Mouse (Mus musculus): ENCODE results near the gene Hba-a1. TPM values are rescaled to one million over a fixed set of nuclear protein-coding genes. Genes with fewer than 3 reads are reported as not detected.
"Not testable (repeated sequence)": the region's sequence is repeated elsewhere in the genome, so short reads cannot be mapped to it uniquely, and the experiment has no call there.

The Hba-a1 gene
- total RNA-seq, 2 experiments from 2014 or later, result 1,892 to 5,977 TPM

DNA sequence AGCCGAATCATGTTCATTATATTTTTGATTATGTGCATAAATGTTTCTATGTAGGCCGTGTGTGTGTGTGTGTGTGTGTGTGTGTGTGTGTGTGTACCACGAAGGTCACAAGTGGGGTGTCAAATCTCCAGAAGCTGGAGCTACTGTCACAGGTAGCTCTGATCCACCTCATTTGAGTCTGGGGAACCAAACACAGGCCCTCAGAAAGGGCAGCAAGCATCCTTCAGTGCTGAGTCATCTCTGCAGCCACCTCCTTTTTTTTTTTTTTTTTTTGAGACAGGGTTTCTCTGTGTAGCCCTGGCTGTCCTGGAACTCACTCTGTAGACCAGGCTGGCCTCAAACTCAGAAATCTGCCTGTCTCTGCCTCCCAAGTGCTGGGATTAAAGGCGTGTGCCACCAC, 9.5 kb downstream of the Hba-a1 start:
- not testable (repeated sequence) for DNase-seq (ENCODE audit: low spot score in 2 of 2)

DNA sequence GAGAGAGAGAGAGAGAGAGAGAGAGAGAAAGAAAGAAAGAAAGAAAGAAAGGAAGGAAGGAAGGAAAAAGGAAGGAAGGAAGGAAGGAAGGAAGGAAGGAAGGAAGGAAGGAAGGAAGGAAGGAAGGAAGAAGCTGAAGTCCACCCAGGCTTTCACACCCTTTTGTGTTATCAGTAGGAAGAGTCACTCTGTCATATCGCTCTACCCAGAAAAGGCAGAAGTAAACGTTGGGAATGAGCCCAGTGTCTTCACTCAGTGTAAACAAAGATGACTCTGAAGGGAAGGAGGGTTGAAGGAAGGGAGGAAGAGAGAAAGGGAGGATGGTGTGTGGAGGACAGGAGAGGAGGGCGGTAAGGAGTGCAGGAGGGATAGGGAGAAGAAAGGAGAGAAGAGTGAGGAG, 10.2 kb downstream of the Hba-a1 start:
- DNase-seq (ENCODE audit: low spot score in 2 of 2), result not testable (repeated sequence)

DNA sequence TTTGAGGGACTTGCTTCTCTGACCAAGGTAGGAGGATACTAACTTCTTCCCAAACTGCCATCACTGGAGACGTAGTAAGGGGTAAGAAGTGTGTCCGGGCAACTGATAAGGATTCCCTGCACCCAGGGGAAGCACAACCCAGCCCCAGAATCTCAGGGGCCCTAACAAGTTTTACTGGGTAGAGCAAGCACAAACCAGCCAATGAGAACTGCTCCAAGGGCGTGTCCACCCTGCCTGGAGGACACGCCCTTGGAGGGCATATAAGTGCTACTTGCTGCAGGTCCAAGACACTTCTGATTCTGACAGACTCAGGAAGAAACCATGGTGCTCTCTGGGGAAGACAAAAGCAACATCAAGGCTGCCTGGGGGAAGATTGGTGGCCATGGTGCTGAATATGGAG, 12.9 kb downstream of the Hba-a1 start, which contains the start of gene Hba-a2:
Gene Hba-a2, plus strand, starts transcription at position 287 of the 400 bp plus-strand sequence.
- DNase-seq (ENCODE audit: low spot score in 2 of 2), result not testable (repeated sequence)

DNA sequence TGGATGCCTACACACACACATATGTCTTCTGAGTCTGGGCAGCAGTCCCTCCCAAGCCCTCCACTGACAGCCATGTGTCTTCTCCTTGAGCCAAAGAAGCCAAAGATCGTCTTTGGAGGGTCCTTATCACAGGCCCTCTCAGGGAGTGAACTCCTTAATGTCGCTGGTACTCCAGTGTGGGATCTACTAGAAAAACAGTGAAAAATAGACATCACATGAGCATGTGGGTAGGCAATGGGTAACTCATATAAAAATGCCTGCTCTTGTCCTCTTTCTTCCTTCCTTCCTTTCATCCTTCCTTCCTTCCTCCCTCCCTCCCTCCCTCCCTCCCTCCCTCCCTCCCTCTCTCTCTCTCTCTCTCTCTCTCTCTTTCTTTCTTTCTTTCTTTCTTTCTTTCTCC, 14.1 kb downstream of the Hba-a1 start:
- not testable (repeated sequence) for DNase-seq (ENCODE audit: low spot score in 2 of 2)

DNA sequence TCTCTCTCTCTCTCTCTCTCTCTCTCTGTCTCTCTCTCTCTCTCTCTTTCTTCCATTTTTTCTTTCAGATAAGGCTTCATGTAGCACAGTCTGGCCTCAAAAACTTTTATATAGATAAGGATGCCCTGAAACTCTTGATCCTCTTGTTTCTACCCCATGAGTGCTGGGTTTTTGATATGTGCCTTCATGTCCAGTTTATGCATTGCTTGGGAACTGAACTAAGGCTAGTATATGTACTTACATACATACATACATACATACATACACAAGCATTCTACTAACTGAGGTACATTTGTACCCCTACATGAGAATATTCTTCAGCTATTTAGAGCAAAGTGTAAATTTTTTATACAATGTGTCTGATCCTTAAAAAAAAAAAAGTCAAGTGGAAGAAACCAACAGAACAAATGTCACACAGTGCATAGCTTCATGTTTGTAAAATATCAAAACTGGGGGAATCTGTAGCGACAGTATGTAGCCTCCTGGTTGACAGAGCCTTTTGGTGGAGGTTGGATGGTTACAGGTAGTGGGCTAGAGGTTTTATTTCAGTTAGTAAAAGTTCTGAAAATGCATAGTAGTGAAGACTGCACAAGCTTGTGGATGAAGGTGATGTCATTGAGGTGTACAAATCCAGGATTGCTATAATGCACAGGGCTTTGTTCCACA, 14.7 kb downstream of the Hba-a1 start:
- DNase-seq (ENCODE audit: low spot score in 2 of 2), result no peak

DNA sequence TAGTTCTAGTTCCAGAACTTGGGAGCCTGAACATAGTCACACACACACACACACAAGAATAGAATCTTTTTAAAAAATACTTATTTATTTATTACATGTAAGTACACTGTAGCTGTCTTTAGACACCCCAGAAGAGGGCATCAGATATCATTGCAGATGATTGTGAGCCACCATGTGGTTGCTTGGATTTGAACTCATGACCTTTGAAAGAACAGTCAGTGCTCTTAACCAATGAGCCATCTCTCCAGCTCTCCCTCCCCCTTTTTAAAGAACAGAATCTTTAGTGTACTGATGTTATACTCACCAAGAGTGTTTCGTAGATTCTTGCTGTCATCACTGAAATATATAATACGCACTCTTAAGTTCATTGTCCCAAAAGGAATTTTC, 15.2 kb downstream of the Hba-a1 start:
- DNase-seq (ENCODE audit: low spot score in 2 of 2), result no peak

DNA sequence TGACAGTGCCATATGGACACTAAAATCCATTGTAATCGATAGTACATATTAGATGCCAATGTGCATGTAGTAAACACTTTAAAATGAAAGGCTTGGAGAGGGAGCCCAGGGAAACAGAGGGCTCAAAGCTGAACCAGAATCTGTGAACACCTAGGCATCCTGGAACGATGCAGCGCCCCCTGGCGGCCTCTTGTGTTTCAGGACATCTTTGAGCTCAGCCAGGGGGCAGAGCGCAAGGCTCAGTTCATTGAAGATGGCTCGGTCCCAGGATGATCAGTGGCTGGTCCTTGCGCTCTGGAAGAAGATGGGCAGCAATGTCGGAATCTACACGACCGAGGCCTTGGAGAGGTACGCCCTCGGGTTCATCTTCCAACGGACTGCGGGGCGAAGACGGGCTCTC, 16.6 kb downstream of the Hba-a1 start, which contains the start of gene Hbq1a:
Gene Hbq1a, plus strand, starts transcription at position 205 of the 400 bp plus-strand sequence.
- peak; percentile 47 to 48 for DNase-seq (ENCODE audit: low spot score in 2 of 2)

DNA sequence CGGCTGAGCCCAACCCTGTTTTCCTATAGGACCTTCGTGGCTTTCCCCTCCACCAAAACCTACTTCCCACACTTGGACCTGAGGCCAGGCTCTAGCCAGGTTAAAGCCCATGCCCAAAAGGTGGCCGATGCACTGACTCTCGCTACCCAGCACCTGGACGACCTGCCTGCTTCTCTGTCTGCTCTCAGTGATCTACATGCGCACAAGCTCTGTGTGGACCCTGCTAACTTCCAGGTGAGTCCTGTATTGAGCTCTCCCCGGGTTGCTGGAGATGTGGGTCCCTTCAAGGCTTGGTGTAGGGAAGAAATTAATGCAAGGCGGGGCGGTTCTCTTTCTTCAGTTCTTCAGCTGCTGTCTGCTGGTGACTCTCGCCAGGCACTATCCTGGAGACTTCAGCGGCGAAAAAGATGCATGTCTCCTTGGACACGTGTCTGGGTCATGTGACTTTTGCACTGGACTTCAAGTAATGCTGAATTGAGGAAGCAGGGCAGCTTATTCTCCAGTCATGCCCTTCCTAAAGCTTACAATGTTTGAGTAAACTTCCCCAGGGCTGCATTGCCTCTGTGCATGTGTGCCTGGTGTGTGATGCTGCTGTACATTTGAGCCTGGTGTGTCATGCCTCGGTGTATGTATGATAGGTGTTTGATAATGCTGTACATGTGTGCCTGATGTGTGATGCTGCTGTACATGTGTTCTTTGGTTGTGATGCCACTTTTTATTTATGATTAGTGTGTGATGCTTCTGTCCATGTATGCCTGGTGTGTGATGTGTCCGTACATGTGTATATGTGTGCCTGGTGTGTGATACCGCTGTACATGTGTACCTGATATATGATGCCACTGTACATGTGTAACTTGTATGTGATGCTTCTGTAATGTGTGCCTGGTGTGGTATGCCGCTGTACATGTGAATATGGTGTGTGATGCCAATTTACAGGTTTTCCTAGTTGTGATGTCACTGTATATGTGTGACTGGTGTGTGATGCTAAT, 17.3 kb downstream of the Hba-a1 start:
- no peak for DNase-seq (ENCODE audit: low spot score in 2 of 2)

DNA sequence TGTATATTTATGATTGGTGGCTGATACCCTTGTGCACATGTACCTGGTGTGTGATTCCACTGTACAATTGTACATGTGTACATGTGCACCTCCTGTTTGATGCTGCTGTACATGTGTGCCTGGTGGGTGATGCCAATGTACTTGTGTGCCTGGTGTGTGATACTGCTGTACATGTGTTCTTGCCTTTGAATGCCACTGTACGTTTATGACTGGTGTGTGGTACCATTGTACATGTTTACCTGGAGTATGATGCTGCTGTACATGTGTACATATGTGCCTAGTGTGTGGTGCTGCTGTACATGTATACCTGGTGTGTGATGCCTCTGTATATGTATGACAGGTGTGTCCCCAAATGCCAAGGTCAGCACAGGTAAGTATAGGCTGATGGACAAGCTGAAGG, 18.2 kb downstream of the Hba-a1 start:
- no peak for DNase-seq (ENCODE audit: low spot score in 2 of 2)

DNA sequence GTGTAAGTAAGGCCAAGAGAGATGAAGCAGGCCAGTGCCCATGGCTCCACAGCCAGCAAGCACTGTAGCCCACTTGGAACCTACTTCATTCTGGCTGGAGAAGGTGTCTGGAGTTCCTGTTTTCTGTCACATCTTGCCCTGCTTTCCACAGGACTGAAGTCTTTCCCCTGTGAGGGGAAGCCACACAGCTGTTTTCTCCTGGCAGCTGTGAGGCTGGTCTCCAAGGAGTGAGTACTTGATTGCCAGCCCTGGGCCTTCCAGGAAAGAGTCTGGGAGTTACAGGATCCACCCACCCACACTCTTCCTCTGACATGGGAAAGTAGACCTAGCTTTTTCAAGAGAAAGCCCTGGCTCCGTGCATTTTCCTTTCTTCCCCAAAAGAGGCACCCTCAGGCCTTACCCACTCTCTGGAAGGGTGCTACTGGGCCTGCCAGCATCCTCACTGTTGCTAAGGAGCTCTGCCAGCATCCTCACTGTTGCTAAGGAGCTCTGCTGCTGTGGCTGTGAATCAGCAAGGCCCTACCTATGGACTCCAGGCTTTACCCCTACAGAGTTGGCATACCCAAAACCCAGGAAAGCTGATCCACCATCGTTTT, 19.6 kb downstream of the Hba-a1 start:
- DNase-seq (ENCODE audit: low spot score in 2 of 2), result no peak

DNA sequence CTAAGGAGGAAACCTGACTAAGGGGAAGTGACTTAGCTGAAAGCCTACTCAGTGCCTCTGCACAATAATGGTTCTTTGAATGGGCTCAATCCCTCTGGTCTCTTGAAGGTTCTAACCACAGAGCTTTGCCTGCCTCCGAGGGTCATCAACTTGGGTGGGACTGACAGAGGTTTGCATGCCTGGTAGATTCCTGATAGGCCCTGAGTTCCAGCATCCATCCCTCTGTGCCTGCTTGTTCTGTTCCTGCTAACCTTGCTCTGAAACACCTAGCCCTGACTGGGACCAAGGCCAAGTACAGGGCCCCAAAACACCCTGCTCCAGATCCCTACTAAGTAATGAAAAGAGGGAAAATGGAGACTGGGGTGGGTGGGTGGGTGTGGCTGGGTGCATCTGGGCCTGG, 20.1 kb downstream of the Hba-a1 start:
- DNase-seq (ENCODE audit: low spot score in 2 of 2), result no peak

DNA sequence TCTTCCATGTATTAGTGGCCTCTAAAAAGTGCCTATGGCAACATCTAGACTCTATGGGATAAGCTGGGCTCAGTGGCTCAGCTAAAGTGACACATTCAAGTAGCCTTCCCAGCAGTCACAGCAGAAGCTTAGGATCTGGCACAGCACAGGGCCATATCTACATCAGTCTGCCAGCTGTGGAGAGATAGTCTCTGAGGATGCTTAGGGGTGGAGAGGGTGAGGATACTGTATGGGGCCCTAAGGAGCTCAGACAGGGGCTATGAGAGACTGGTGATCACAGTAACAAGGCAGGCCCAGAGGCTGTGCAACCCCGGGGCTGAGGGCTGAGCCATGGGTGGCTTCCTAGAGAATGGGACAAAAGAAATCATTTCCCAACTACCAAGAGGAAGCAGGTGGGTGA, 23.7 kb downstream of the Hba-a1 start:
- no peak for DNase-seq (ENCODE audit: low spot score in 2 of 2)

DNA sequence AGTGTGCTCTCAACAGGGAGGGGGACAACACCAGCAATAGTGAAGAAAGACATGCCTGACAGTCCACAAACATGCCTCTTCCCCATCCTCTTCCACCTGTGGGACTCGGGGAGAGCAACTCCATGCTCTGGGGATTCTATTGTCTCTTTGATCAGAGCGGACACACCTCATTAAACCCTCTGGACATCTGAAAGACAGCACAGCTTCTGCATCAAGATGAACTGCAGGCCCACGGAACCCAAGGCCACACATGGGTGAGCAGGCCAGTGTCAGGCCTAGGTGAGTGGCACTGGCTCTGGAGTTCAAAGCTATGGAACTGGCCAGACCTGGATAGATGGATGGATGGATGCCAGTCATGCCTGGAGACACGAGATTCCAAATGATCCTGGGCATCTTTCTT, 26.1 kb downstream of the Hba-a1 start:
- DNase-seq (ENCODE audit: low spot score in 2 of 2), result no peak

DNA sequence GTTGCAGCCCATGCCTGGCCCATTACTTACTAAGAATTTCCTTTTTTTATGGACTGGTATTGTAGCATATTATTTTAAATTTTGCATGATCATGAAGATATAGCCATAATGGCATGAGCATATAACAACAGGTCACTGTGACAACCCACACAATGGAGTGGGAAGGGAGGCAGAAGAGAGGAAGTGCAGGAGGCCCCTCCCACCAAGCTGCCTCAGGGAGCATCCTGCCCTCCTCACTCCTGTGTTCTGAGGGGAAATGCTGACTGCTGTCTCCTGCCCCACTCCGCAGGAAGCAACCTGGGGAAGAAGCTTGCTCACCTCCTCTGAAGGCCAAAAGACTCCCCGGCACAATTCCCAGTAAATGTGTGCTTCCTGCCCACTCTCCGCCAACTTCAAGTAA, 26.6 kb downstream of the Hba-a1 start:
- DNase-seq (ENCODE audit: low spot score in 2 of 2), result no peak

DNA sequence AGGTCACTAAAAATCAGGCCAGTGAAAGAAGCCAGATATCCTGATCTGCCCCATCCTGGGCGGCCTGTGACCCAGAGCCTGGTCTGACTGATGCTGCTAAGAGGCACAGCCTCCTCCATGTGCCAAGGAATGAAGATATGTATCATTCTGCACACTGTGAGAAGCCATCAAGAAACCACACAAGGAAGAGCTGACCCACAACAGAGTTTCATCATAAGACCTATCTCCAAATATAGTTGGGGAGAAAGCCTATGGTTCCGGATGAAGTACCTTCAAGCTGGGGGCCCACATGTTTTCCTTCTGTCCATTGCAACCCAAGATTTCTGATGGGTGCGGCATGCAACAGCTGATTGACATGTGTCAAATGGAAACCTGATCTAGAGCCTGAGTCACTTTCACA, 32.7 kb downstream of the Hba-a1 start:
- DNase-seq (ENCODE audit: low spot score in 2 of 2), result no peak

DNA sequence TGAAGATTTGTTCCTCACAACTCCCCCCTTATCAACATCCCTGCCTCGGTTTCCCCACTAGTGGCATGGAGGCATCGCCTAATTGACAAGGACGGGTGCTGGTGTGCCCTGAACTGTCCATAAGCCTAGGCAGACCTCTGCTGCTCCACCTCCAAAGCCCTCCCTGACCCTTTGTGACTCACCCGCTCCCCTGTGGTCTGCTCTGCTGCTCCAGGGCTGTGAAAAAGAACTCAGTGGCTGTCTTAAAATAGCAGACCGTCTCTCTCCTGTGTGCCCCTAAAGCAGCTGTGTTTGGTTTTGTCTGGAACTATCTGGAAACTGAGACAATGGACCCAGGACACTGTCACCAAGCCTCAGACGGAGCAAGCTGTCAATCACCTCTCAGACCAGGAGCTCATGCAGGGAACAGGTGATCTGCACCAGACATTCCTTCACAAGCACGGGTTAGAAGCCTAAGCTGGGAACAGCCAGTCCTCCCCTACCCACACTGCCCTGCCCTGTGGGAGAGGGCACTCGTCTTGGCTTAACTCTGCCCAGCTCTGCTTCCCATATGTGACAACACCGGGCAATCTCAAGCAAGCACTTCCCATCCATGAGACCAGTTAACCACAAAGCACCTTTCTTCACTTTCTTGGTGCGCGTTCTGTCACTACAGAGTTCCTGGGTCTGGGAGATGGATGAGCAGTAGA, 37.3 kb downstream of the Hba-a1 start:
- DNase-seq (ENCODE audit: low spot score in 2 of 2), result no peak

DNA sequence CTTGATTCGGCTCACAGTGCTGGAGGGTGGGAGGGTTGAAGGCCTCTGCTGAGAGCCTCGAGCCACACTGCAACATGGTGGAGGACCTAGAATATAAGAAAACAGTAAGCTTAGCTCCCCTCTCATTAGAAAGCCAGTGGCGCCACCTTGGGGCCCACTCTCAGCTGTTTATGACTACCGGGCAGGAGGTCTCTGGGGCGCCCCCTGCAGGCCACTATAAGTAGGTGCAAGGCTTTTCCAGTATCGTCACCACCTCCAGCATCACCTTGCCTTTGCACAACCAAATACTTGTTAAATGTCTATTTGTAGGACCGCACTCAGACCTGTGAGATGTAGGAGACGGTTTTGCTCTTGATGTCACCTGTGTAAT, 37.9 kb downstream of the Hba-a1 start:
- peak; percentile 33 to 60 for DNase-seq (ENCODE audit: low spot score in 2 of 2)

DNA sequence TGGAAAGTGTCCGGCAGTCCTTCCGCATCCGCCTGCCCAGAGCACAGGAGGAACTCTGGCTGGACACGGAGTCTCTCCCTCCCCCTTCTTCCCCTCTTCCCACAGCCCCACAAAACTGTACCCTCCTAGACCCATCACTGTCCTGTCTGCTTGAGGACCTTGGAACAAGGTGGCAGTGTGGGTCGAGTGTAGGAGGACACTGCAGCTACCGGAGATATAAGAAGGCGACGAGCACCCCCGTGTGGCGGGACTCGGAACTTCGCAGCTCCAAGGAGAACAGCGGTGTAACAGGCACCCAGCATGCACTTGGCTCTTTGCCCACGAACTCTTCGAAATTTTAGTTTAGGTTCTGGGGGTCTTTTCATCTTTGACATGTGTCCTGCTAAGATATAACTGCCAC, 41.3 kb downstream of the Hba-a1 start:
- peak; percentile 87 to 90 for DNase-seq (ENCODE audit: low spot score in 2 of 2)

DNA sequence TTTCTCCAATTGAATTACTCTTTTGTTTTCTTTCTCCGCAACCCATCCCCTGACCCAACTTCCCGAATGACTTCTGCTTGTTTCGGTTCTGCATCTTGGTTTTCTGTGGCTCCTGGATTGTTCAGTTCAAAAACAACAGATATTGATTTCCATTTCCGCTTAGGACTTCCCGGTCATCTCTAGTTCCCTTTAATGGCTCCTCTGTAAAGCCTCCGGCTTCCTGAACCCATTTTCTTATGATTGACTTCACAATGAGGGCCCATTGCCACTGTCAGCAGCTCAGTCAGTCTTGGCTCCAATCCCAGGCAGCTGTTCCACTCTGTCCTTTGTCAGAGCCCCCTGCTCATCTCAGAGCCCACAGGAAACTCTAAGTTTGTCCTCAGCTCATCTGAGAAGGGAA, 47.8 kb downstream of the Hba-a1 start:
- no peak for DNase-seq (ENCODE audit: low spot score in 2 of 2)

DNA sequence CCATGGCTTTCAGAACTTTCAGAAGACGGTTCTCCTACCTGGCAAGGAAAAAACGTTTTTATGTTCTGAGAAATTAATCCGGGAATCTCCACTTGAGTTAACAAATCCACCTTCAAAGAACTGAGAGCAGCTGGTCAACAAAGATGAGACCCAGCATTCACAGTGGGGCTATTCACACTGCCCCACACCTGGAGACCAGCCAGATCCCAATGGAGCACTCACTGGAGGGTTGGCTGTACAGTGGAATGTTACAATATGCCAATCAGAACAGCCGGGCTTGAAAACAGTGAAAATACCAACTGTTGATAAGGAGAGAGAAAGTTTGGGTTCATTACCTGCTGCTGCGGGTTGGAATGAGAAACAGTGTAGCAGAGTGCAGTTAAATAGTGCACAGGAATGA, 48.5 kb downstream of the Hba-a1 start:
- DNase-seq (ENCODE audit: low spot score in 2 of 2), result no peak

DNA sequence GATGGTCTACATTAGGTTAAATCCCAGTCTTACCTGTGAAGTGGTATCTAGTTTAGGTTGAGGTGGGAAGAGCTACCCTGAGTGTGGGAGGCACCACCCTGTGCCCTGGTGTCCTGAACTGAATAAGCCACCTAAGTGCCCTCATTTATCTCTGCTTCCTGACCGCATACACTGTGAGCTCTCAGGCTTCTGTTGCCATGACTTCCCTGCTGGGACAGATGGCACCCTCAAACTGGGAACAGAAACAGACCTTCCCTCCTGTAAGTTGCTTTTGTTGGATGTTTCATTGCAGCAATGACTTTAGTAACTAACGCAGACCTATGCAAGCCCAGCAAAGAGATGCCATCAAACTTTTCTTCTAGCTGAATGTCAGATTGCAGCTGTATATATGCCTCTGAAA, 49.9 kb downstream of the Hba-a1 start:
- no peak for DNase-seq (ENCODE audit: low spot score in 2 of 2)
